Mouse (Mus musculus): ENCODE results near the gene Cbx8.

Cbx8 gene

DNA sequence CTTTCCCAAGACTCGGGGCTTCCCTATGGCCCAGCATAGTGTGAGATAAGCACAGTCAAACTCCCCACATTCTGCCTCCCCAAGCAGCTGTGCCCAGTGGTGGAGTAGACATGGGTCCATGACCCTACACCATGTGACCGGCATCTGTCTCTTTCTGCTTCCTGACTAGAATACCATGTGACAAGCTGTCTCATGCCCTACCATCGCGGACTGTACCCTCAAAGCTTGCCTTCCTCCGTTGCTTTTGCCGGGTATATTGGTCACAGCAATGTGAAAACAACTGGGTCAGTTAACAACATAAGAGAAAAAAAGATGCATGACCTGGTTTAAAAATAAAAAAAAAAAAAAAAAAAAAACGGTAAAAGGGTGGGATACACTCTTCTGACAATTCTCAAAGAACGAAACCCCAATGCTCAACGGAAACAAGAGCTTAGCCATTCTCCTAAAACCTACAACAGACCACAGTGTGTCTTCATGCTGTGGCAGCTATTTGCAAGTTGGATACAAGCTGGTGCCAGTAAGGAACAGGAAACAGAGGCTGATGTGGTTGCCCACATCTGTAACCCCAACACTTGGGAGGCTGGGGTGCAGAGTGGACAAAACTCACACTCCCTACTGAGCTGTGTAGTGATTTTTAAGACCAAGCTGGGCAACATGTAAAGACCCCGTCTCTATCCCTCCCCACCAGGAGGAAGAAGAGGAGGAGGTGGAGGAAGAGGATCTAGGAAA lies 35.1 kb downstream of the Cbx8 start:
- peak; percentile 46 for DNase-seq (ENCODE audit: low read depth, low spot score)
- Histone ChIP-seq H3K27me3 (ENCODE audit: control insufficient read depth, insufficient read depth, low read length, poor library complexity, severe bottlenecking) (no peaks in the 10 kb centered on the region), H3K36me3 (ENCODE audit: control insufficient read depth, insufficient read depth, low read length, poor library complexity, severe bottlenecking) (no peaks in the 10 kb centered on the region)

DNA sequence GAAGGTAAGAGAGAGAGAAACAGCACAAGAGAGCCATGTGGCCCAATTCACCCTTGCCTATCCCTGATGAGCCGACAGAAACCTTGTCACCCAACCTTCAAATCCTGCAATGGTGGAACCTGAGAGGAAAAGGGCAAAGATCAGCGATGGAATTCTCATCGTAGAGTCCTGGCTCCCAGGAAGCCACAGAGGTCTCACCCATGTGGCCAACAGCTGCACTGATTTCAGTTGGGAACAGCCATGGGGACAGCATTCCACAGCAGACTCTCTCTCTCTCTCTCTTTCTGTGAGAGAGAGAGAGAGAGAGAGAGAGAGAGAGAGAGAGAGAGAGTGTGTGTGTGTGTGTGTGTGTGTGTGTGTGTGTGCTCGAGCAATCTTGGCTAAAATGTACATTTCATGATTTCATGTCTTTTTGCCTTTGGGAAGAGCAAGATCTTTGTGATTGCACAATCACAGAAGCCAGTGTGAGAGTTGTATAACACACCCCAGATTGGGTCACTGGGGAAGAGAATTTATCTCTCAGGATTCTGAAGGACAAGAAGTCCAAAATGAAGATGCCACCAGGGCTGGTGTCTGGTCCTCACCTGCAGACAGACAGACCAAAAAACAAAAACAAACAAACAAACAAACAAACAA lies 39.2 kb downstream of the Cbx8 start:
- no peaks in the 10 kb centered on the region for H3K36me3 ChIP-seq (ENCODE audit: control insufficient read depth, insufficient read depth, low read length, poor library complexity, severe bottlenecking)

GRCm38 (mm10) chr11:119000877-119001276 lies 39.9 kb downstream of the Cbx8 start:
- Histone ChIP-seq H3K27me3 (ENCODE audit: control insufficient read depth, insufficient read depth, low read length, poor library complexity, severe bottlenecking) (no peaks in the 10 kb centered on the region), H3K36me3 (ENCODE audit: control insufficient read depth, insufficient read depth, low read length, poor library complexity, severe bottlenecking) (no peaks in the 10 kb centered on the region)
- DNase-seq (ENCODE audit: low read depth, low spot score): no peak

More for the DNA sequence above, 39.2 kb downstream of the Cbx8 start:
- no peak for DNase-seq (ENCODE audit: low read depth, low spot score)
- H3K27me3 ChIP-seq (ENCODE audit: control insufficient read depth, insufficient read depth, low read length, poor library complexity, severe bottlenecking): no peaks in the 10 kb centered on the region

- H3K27me3 ChIP-seq (ENCODE audit: control insufficient read depth, insufficient read depth, low read length, poor library complexity, severe bottlenecking): no peaks in the 10 kb centered on the region
- H3K36me3 ChIP-seq (ENCODE audit: control insufficient read depth, insufficient read depth, low read length, poor library complexity, severe bottlenecking): no peaks in the 10 kb centered on the region
- no peak for DNase-seq (ENCODE audit: low read depth, low spot score)
Observed at GRCm38 (mm10) chr11:118999361-118999804, 41.4 kb downstream of the Cbx8 start.

GRCm38 (mm10) chr11:118998540-118999265 lies 42.1 kb downstream of the Cbx8 start:
- H3K27me3 ChIP-seq (ENCODE audit: control insufficient read depth, insufficient read depth, low read length, poor library complexity, severe bottlenecking): no peaks in the 10 kb centered on the region

DNA sequence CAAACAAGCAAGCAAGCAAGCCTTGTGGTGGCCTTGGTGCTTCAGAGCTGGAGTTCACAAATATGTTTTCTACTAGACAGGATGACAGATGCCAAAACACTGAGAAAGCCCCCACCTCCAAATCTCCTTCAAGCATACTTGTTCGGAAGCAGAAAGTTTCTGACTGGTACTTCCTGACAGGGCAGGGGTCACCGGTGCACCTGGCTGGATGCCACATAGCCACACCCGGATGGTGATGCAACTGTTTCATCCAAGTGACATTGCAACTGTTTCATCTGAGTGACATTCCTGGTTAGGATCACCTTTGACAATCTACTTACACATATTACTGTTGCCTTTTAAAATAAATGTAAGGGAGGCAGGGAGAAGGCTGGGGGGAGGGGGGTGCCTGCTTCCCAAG lies 43.6 kb downstream of the Cbx8 start:
- Histone ChIP-seq H3K27me3 (ENCODE audit: control insufficient read depth, insufficient read depth, low read length, poor library complexity, severe bottlenecking) (no peaks in the 10 kb centered on the region), H3K36me3 (ENCODE audit: control insufficient read depth, insufficient read depth, low read length, poor library complexity, severe bottlenecking) (no peaks in the 10 kb centered on the region)
- no peak for DNase-seq (ENCODE audit: low read depth, low spot score)

More at GRCm38 (mm10) chr11:118998540-118999265, 42.1 kb downstream of the Cbx8 start:
- H3K36me3 ChIP-seq (ENCODE audit: control insufficient read depth, insufficient read depth, low read length, poor library complexity, severe bottlenecking): no peaks in the 10 kb centered on the region
- DNase-seq (ENCODE audit: low read depth, low spot score): peak; percentile 81

DNA sequence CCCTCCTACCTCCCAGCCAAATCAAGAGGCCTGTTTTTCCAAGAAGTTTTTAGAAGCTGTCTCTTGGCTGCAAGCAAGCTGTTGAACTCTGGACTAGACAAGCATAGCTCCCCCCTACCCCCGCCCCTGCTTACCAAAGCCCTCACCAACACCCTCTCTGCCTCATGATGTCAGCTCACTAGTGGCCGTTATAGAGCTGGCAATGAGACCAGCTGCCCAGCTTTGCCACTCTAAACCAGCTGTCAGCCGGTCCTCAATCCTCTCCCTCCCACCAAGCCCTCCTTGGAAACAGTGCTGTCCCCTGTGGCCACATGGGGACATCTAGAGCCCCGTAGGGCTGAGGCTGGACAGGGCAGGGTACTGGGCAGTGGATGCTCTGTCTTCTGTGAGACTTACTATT lies 45.3 kb downstream of the Cbx8 start:
- no peak for DNase-seq (ENCODE audit: low read depth, low spot score)
- Histone ChIP-seq H3K36me3 (ENCODE audit: control insufficient read depth, insufficient read depth, low read length, poor library complexity, severe bottlenecking) (no peaks in the 10 kb centered on the region), H3K27me3 (ENCODE audit: control insufficient read depth, insufficient read depth, low read length, poor library complexity, severe bottlenecking) (no peaks in the 10 kb centered on the region)

- H3K27me3 ChIP-seq (ENCODE audit: control insufficient read depth, insufficient read depth, low read length, poor library complexity, severe bottlenecking): no peaks in the 10 kb centered on the region
- DNase-seq (ENCODE audit: low read depth, low spot score): no peak
- no peaks in the 10 kb centered on the region for H3K36me3 ChIP-seq (ENCODE audit: control insufficient read depth, insufficient read depth, low read length, poor library complexity, severe bottlenecking)
Observed at GRCm38 (mm10) chr11:118992781-118993180, 48.0 kb downstream of the Cbx8 start.

DNA sequence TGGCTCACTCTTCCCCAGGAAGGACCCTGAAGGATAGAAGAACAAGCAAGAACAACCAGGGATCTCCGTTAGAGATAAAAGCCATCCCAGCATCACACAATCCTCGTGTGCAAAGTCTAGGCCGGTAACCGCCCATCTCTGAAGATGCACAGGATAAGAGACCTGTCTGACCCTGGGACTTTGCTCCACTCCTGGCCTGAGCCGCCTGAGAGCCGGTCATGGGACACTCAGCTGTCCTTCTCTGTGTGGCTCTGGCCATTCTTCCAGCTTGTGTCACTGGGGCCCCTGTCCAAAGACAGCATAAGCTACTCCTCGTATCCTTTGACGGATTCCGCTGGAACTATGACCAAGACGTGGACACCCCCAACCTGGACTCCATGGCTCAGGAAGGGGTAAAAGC lies 52.8 kb downstream of the Cbx8 start, which contains the start of gene Enpp7:
Gene Enpp7, plus strand, starts transcription at position 190 of the 400 bp plus-strand sequence.
- Histone ChIP-seq H3K27me3 (ENCODE audit: control insufficient read depth, insufficient read depth, low read length, poor library complexity, severe bottlenecking) (no peaks in the 10 kb centered on the region), H3K36me3 (ENCODE audit: control insufficient read depth, insufficient read depth, low read length, poor library complexity, severe bottlenecking) (no peaks in the 10 kb centered on the region)
- DNase-seq (ENCODE audit: low read depth, low spot score): no peak
